In genomic region chr19:16447832-16448621, GRCm38 (mm10) we compare ENCODE assay signal across 12 mouse cellular contexts. TPM values are rescaled to one million over a fixed set of nuclear protein-coding genes. Genes with fewer than 3 reads are reported as not detected.
A peak's percentile ranks its signal among the peaks of the same experiment; 100 is the strongest.
DNase-seq lines count a peak whose midpoint lies in the region; ATAC-seq and TF ChIP-seq lines count a peak whose summit lies in the region.
"Had no signal": no experiment of that assay in that cellular context is flagged by ENCODE, and none has a peak within 500 bp of the region (broad histone marks: within the 10 kb centered on the region; RNA-seq: fewer than 3 reads in every experiment).

No protein-coding gene starts in this region.

- no peak overlapping the region for H3K4me3 ChIP-seq in hindbrain, postnatal 0 days (ENCODE audit: low read length)
- H3K4me3 ChIP-seq in hindbrain, embryonic 11.5 days (ENCODE audit: low read depth, low read length) = no peak overlapping the region
- H3K4me3 ChIP-seq in midbrain, embryonic 14.5 days (replicated peaks; ENCODE audit: low read depth, low read length) = no peak overlapping the region
- H3K4me3 ChIP-seq: embryonic facial prominence, embryonic 15.5 days; limb, embryonic 15.5 days; neural tube, embryonic 12.5 days; stomach, embryonic 15.5 days had no signal

- no peak overlapping the region for H3K27ac ChIP-seq in hindbrain, postnatal 0 days
- no peak overlapping the region for H3K27ac ChIP-seq in hindbrain, embryonic 11.5 days (ENCODE audit: low read depth, low read length)
- no peak overlapping the region for H3K27ac ChIP-seq in midbrain, embryonic 14.5 days (replicated peaks; ENCODE audit: low read depth, low read length)
- H3K27ac ChIP-seq: embryonic facial prominence, embryonic 15.5 days; limb, embryonic 15.5 days; neural tube, embryonic 12.5 days; stomach, embryonic 15.5 days had no signal

- 0 out of 2 replicates have a peak, but pooled peaks have one; percentile 27 for ATAC-seq in hindbrain, postnatal 0 days
- no peak for ATAC-seq in hindbrain, embryonic 11.5 days (ENCODE audit: low FRiP score)
- no peak for ATAC-seq in midbrain, embryonic 14.5 days (ENCODE audit: low FRiP score, low TSS enrichment)

- H3K9me3 ChIP-seq in hindbrain, postnatal 0 days (ENCODE audit: low read length) = no peaks in the 10 kb centered on the region
- H3K9me3 ChIP-seq in hindbrain, embryonic 11.5 days (ENCODE audit: control insufficient read depth, low read length) = no peaks in the 10 kb centered on the region
- H3K9me3 ChIP-seq in midbrain, embryonic 14.5 days (ENCODE audit: control insufficient read depth, low read length) = no peaks in the 10 kb centered on the region
- H3K9me3 ChIP-seq: embryonic facial prominence, embryonic 15.5 days; limb, embryonic 15.5 days; neural tube, embryonic 12.5 days; stomach, embryonic 15.5 days had no signal

- WGBS in hindbrain, postnatal 0 days = 64% methylated on average over 6 of the region's 6 CpGs
- WGBS in hindbrain, embryonic 11.5 days = 87% methylated on average over 6 of the region's 6 CpGs
- WGBS in midbrain, embryonic 14.5 days = 85% methylated on average over 6 of the region's 6 CpGs

- H3K4me2 ChIP-seq in hindbrain, postnatal 0 days (ENCODE audit: low read depth, low read length) = no peak overlapping the region
- H3K4me2 ChIP-seq in hindbrain, embryonic 11.5 days (replicated peaks; ENCODE audit: low read depth, low read length) = no peak overlapping the region
- no peak overlapping the region for H3K4me2 ChIP-seq in midbrain, embryonic 14.5 days (ENCODE audit: low read length)
- H3K4me2 ChIP-seq: embryonic facial prominence, embryonic 15.5 days; limb, embryonic 15.5 days; neural tube, embryonic 12.5 days; stomach, embryonic 15.5 days had no signal

- no peak for TF ChIP-seq CTCF in hindbrain, postnatal 0 days (IDR thresholded peaks at IDR 0.05; ENCODE audit: low read depth)

- peak; percentile 7 for DNase-seq in hindbrain, postnatal 0 days (ENCODE audit: low spot score)
- no peak for DNase-seq in hindbrain, embryonic 11.5 days (ENCODE audit: low spot score)
- DNase-seq in CD4-positive helper T cell, adult 2 months (ENCODE audit: low read depth, low spot score) = peak; percentile 10
- DNase-seq in adrenal gland, postnatal 36 days = peak; percentile 74 to 75
- DNase-seq in kidney, postnatal 4 days = peak; percentile 64 to 71
- no peak for DNase-seq in T-cell, adult 2 months (ENCODE audit: low spot score)
- DNase-seq in midbrain, embryonic 14.5 days = no peak
- DNase-seq in right cerebral cortex, adult 2 months (ENCODE audit: low spot score in 2 of 2) = no peak

- H3K9ac ChIP-seq in hindbrain, postnatal 0 days (replicated peaks; ENCODE audit: low read length) = no peak overlapping the region
- H3K9ac ChIP-seq in hindbrain, embryonic 11.5 days (ENCODE audit: low read depth, low read length) = no peak overlapping the region
- H3K9ac ChIP-seq in midbrain, embryonic 14.5 days (replicated peaks; ENCODE audit: low read length) = no peak overlapping the region
- H3K9ac ChIP-seq: embryonic facial prominence, embryonic 15.5 days; limb, embryonic 15.5 days; neural tube, embryonic 12.5 days; stomach, embryonic 15.5 days had no signal

- H3K27me3 ChIP-seq in hindbrain, postnatal 0 days (ENCODE audit: insufficient read depth, low read length) = no peaks in the 10 kb centered on the region
- H3K27me3 ChIP-seq in hindbrain, embryonic 11.5 days (ENCODE audit: control insufficient read depth, insufficient read depth, low read length) = no peaks in the 10 kb centered on the region
- no peaks in the 10 kb centered on the region for H3K27me3 ChIP-seq in midbrain, embryonic 14.5 days (ENCODE audit: control insufficient read depth, insufficient read depth, low read length)
- H3K27me3 ChIP-seq: embryonic facial prominence, embryonic 15.5 days; limb, embryonic 15.5 days; neural tube, embryonic 12.5 days; stomach, embryonic 15.5 days had no signal

- no peaks in the 10 kb centered on the region for H3K36me3 ChIP-seq in hindbrain, postnatal 0 days (ENCODE audit: insufficient read depth, low read length)
- H3K36me3 ChIP-seq in hindbrain, embryonic 11.5 days (ENCODE audit: control insufficient read depth, insufficient read depth, low read length) = no peaks in the 10 kb centered on the region
- no peaks in the 10 kb centered on the region for H3K36me3 ChIP-seq in midbrain, embryonic 14.5 days (ENCODE audit: control insufficient read depth, insufficient read depth, low read length)
- H3K36me3 ChIP-seq: embryonic facial prominence, embryonic 15.5 days; limb, embryonic 15.5 days; neural tube, embryonic 12.5 days; stomach, embryonic 15.5 days had no signal

- no peaks in the 10 kb centered on the region for H3K4me1 ChIP-seq in hindbrain, postnatal 0 days (ENCODE audit: insufficient read depth, low read length)
- H3K4me1 ChIP-seq in hindbrain, embryonic 11.5 days (replicated peaks; ENCODE audit: control insufficient read depth, insufficient read depth, low read length) = no peaks in the 10 kb centered on the region
- no peaks in the 10 kb centered on the region for H3K4me1 ChIP-seq in midbrain, embryonic 14.5 days (ENCODE audit: control insufficient read depth, insufficient read depth, low read length)
- H3K4me1 ChIP-seq: embryonic facial prominence, embryonic 15.5 days; limb, embryonic 15.5 days; neural tube, embryonic 12.5 days had no signal

RNA-seq across cellular contexts. Expression of gene Gna14, which starts 12.5 kb away (rescaled TPM):
- total RNA-seq in hindbrain, postnatal 0 days (2014; rRNA removed) = 0.65 and 0.84 TPM in 2 replicates
- polyA plus RNA-seq in hindbrain, postnatal 0 days (2015; fragmentation: Nextera tagmentation; extraction: Ambion mirVana) = 0.82 and 0.98 TPM in 2 replicates
- 0.28 and 1.2 TPM in 2 replicates for polyA plus RNA-seq in hindbrain, embryonic 11.5 days (2014; fragmentation: Nextera tagmentation; extraction: Ambion mirVana)
- total RNA-seq in adrenal gland, postnatal 36 days (2021) = 10 to 100 TPM; 33.6 to 50.6 TPM
- polyA plus RNA-seq in midbrain, embryonic 14.5 days (2014; fragmentation: Nextera tagmentation; extraction: Ambion mirVana) = 0.25 and 0.35 TPM in 2 replicates

Comparison
In these comparisons a context has a peak if more than half of its experiments do, and no peak if none do; other contexts are left out.
1. DNase-seq: peak in hindbrain, postnatal 0 days (single experiment), CD4-positive helper T cell, adult 2 months (single experiment), adrenal gland, postnatal 36 days (2 of 2) and kidney, postnatal 4 days (2 of 2); none in hindbrain, embryonic 11.5 days (single experiment), T-cell, adult 2 months (single experiment), midbrain, embryonic 14.5 days (single experiment) and right cerebral cortex, adult 2 months (0 of 2).